Mouse (Mus musculus) liver, embryonic 16.5 days (tissue): ENCODE measurements around the gene Olfr522. TPM values are rescaled to one million over a fixed set of nuclear protein-coding genes. Genes with fewer than 3 reads are reported as not detected.

Experiments used
- ATAC-seq: fragments of 200-750 bp; cut with Nextera tagmentation; 2 replicates; pipeline ENCODE4 v1.8.0; 2017; ENCODE audit warnings: low read depth, mild to moderate bottlenecking, moderate number of reproducible peaks, moderate library complexity
- H3K27ac ChIP-seq: fragments of 300-500 bp; sonication (generic); 2 replicates; pipeline ENCODE4 v1.5.1; 2014; ENCODE audit warnings: mild to moderate bottlenecking, low read length
- H3K27me3 ChIP-seq: fragments of 300-500 bp; sonication (generic); 2 replicates; pipeline ENCODE4 v1.6.1; 2014; ENCODE audit warnings: low read depth, low read length, mixed read lengths; ENCODE audit not compliant: control insufficient read depth, insufficient read depth
- H3K36me3 ChIP-seq: fragments of 300-500 bp; sonication (generic); 2 replicates; pipeline ENCODE4 v1.6.1; 2014; ENCODE audit warnings: mild to moderate bottlenecking; ENCODE audit not compliant: control insufficient read depth, insufficient read depth
- H3K4me1 ChIP-seq: fragments of 300-500 bp; sonication (generic); 2 replicates; pipeline ENCODE4 v1.6.1; 2014; ENCODE audit warnings: low read depth, low read length, mixed read lengths; ENCODE audit not compliant: control insufficient read depth
- H3K4me2 ChIP-seq: fragments of 300-500 bp; sonication (generic); 2 replicates; pipeline ENCODE4 v1.6.1; 2014; ENCODE audit warnings: low read depth, low read length, mixed read lengths
- H3K4me3 ChIP-seq: fragments of 300-500 bp; sonication (generic); 2 replicates; pipeline ENCODE4 v1.5.1; 2014; ENCODE audit warnings: low read depth, mild to moderate bottlenecking, low read length
- H3K9ac ChIP-seq: fragments of 300-500 bp; sonication (generic); 2 replicates; pipeline ENCODE4 v1.6.1; 2014; ENCODE audit warnings: low read depth, low read length
- H3K9me3 ChIP-seq: fragments of 300-500 bp; sonication (generic); replicated peaks from 2 replicates; pipeline ENCODE4 v1.6.1; 2016; ENCODE audit warnings: low read length; ENCODE audit not compliant: control insufficient read depth
- WGBS: fragments of 180-500 bp; shearing (Covaris S2); extraction: QIAGEN DNeasy Blood & Tissue Kit; methylation state at CpG from one replicate; pipeline ENCODE4 v1.1.7; 2014; ENCODE audit not compliant: insufficient replicate concordance; 5-methylcytosine and 5-hydroxymethylcytosine counted together
- polyA plus RNA-seq: library from polyadenylated mRNA; unstranded; fragments of >200 nt; fragmentation: Nextera tagmentation; extraction: Ambion mirVana; gene quantifications from 2 replicates; pipeline ENCODE4 v1.2.1, GENCODE M21; 2015

The Olfr522 gene
- polyA plus RNA-seq, 1 experiment from 2014 or later: not detected

- Histone ChIP-seq H3K4me3 (peak overlapping the region; percentile 78), H3K27me3 (no peaks in the 10 kb centered on the region), H3K4me1 (peaks cover 9% of the 10 kb centered on the region), H3K36me3 (no peaks in the 10 kb centered on the region), H3K9ac (peak overlapping the region; percentile 81), H3K9me3 (no peaks in the 10 kb centered on the region), H3K27ac (no peak overlapping the region), H3K4me2 (peak overlapping the region; percentile 97)
- WGBS: 6% methylated on average over 5 of the region's 5 CpGs
- no peak for ATAC-seq
Measured at GRCm38 (mm10) chr7:140126022-140126350, 38.6 kb downstream of the Olfr522 start.

- ATAC-seq: peak; percentile 99
- H3K27me3 ChIP-seq: no peaks in the 10 kb centered on the region
- H3K4me3 ChIP-seq: peak overlapping the region; percentile 78
- peaks cover 9% of the 10 kb centered on the region for H3K4me1 ChIP-seq
- peak overlapping the region; percentile 97 for H3K4me2 ChIP-seq
- WGBS: 1% methylated on average over 40 of the region's 40 CpGs
- H3K27ac ChIP-seq: no peak overlapping the region
- peak overlapping the region; percentile 81 for H3K9ac ChIP-seq
- H3K36me3 ChIP-seq: no peaks in the 10 kb centered on the region
- H3K9me3 ChIP-seq: no peaks in the 10 kb centered on the region
Measured at GRCm38 (mm10) chr7:140125278-140126021, 39.1 kb downstream of the Olfr522 start.

GRCm38 (mm10) chr7:140124382-140124781 is 40.2 kb downstream of the Olfr522 start:
- Histone ChIP-seq H3K27ac (no peak overlapping the region; the same call in 1 of the 2 replicates), H3K36me3 (no peaks in the 10 kb centered on the region), H3K4me1 (peaks cover 9% of the 10 kb centered on the region), H3K4me2 (no peak overlapping the region), H3K9me3 (no peaks in the 10 kb centered on the region), H3K4me3 (no peak overlapping the region), H3K9ac (no peak overlapping the region), H3K27me3 (no peaks in the 10 kb centered on the region)
- WGBS: 81% methylated on average over 1 of the region's 1 CpGs
- ATAC-seq: no peak

GRCm38 (mm10) chr7:140122765-140123164 is 41.8 kb downstream of the Olfr522 start:
- no peak overlapping the region for H3K27ac ChIP-seq
- H3K27me3 ChIP-seq: no peaks in the 10 kb centered on the region
- H3K9ac ChIP-seq: no peak overlapping the region
- ATAC-seq: no peak
- WGBS: 15% methylated on average over 4 of the region's 4 CpGs
- H3K9me3 ChIP-seq: no peaks in the 10 kb centered on the region
- no peaks in the 10 kb centered on the region for H3K36me3 ChIP-seq
- H3K4me1 ChIP-seq: peaks cover 9% of the 10 kb centered on the region
- H3K4me3 ChIP-seq: no peak overlapping the region
- H3K4me2 ChIP-seq: no peak overlapping the region

GRCm38 (mm10) chr7:140121338-140121910 is 43.1 kb downstream of the Olfr522 start:
- H3K9me3 ChIP-seq: no peaks in the 10 kb centered on the region
- no peak overlapping the region for H3K27ac ChIP-seq
- H3K9ac ChIP-seq: no peak overlapping the region
- H3K4me3 ChIP-seq: no peak overlapping the region
- no peaks in the 10 kb centered on the region for H3K36me3 ChIP-seq
- H3K4me2 ChIP-seq: no peak overlapping the region
- WGBS: 56% methylated on average over 13 of the region's 13 CpGs
- no peaks in the 10 kb centered on the region for H3K27me3 ChIP-seq
- no peak for ATAC-seq
- peaks cover 17% of the 10 kb centered on the region for H3K4me1 ChIP-seq

- H3K9ac ChIP-seq: no peak overlapping the region
- 75% methylated on average over 2 of the region's 2 CpGs for WGBS
- no peak for ATAC-seq
- H3K4me2 ChIP-seq: no peak overlapping the region
- H3K9me3 ChIP-seq: no peaks in the 10 kb centered on the region
- H3K27me3 ChIP-seq: no peaks in the 10 kb centered on the region
- no peaks in the 10 kb centered on the region for H3K36me3 ChIP-seq
- no peak overlapping the region for H3K4me3 ChIP-seq
- peaks cover 20% of the 10 kb centered on the region for H3K4me1 ChIP-seq
- no peak overlapping the region for H3K27ac ChIP-seq
Measured at GRCm38 (mm10) chr7:140120484-140120883, 44.1 kb downstream of the Olfr522 start.

- peak; percentile 97 for ATAC-seq
- peak within 1 kb of the TSS; percentile 80 for H3K4me3 ChIP-seq
- peak within 1 kb of the TSS; percentile 80 for H3K9ac ChIP-seq
- H3K4me2 ChIP-seq: peak within 1 kb of the TSS; percentile 96
- peaks cover 15% of the 10 kb centered on the region for H3K4me1 ChIP-seq
- WGBS: 3% methylated on average over 28 of the region's 28 CpGs
- H3K27ac ChIP-seq: peak within 1 kb of the TSS; percentile 94
- H3K27me3 ChIP-seq: no peaks in the 10 kb centered on the region
- H3K9me3 ChIP-seq: no peaks in the 10 kb centered on the region
- peaks cover 4% of the 10 kb centered on the region; the same call in 1 of the 2 replicates for H3K36me3 ChIP-seq
Measured at GRCm38 (mm10) chr7:140116329-140117054, 48.1 kb downstream of the Olfr522 start, which contains the start of gene Echs1. Gene Echs1, minus strand, starts transcription at chr7:140116476.

GRCm38 (mm10) chr7:140115583-140116328 is 48.8 kb downstream of the Olfr522 start, which contains the start of gene Paox:
Gene Paox, plus strand, starts transcription at chr7:140115799.
- Histone ChIP-seq H3K4me3 (peak within 1 kb of the TSS; percentile 80), H3K27me3 (no peaks in the 10 kb centered on the region), H3K36me3 (peaks cover 7% of the 10 kb centered on the region; the same call in 1 of the 2 replicates), H3K4me1 (peaks cover 15% of the 10 kb centered on the region), H3K27ac (peak within 1 kb of the TSS; percentile 94), H3K9ac (peak within 1 kb of the TSS; percentile 80), H3K4me2 (peak within 1 kb of the TSS; percentile 96), H3K9me3 (no peaks in the 10 kb centered on the region)
- ATAC-seq: peak; percentile 74
- 2% methylated on average over 23 of the region's 23 CpGs for WGBS
